Mouse (Mus musculus): ENCODE data around the gene Prm1. TPM values are rescaled to one million over a fixed set of nuclear protein-coding genes. Genes with fewer than 3 reads are reported as not detected.

Gene Prm1
- polyA plus RNA-seq, 1 experiment from 2014 or later: not detected

GRCm38 (mm10) chr16:10770531-10771325, 34.9 kb downstream of the Prm1 start:
- H3K4me2 ChIP-seq (ENCODE audit: low read length): no peak overlapping the region
- WGBS: 52% methylated on average over 4 of the region's 4 CpGs
- H3K9me3 ChIP-seq (ENCODE audit: control insufficient read depth, low read length): no peaks in the 10 kb centered on the region
- H3K27ac ChIP-seq (replicated peaks in 1 of 2; ENCODE audit: control insufficient read depth in 1 of 2, insufficient read depth in 1 of 2, low read depth in 2 of 2, low read length in 2 of 2): no peak overlapping the region
- H3K4me3 ChIP-seq (ENCODE audit: control insufficient read depth in 1 of 2, insufficient read depth in 1 of 2, low read depth in 1 of 2, low read length in 2 of 2): no peak overlapping the region
- no peaks in the 10 kb centered on the region for H3K36me3 ChIP-seq (ENCODE audit: control insufficient read depth, insufficient read depth, low read length)
- no peak for ATAC-seq (ENCODE audit: insufficient number of reproducible peaks, insufficient read depth, low FRiP score, low read depth)
- H3K9ac ChIP-seq (ENCODE audit: low read length): no peak overlapping the region
- H3K4me1 ChIP-seq (ENCODE audit: control insufficient read depth in 2 of 2, insufficient read depth in 2 of 2, low read length in 2 of 2): peaks cover 4 to 12% of the 10 kb centered on the region in 2 experiments; a peak in 2 of 4 replicates
- H3K27me3 ChIP-seq (ENCODE audit: control insufficient read depth, insufficient read depth, low read length): no peaks in the 10 kb centered on the region

DNA sequence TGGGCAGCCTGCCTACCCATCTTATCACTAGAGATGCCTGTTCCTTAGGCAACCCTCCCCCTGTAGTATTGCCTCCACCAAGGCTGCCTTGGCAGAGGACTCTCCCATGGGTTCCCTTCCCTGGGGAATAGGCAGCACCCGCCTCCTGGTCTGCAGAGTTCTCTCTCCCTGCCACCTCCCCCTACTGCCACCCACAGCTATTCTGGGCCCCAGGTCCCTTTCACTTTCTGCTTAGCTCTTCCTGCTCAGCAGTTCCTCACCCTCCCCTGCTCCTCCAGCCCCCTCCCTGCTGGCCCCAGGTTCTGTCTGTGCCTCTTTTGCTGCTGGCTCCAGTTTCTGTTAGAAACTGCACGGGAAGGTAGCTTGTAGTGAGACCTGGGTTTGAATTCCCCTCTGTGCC, 36.0 kb downstream of the Prm1 start:
- no peak overlapping the region for H3K4me3 ChIP-seq (ENCODE audit: control insufficient read depth in 1 of 2, insufficient read depth in 1 of 2, low read depth in 1 of 2, low read length in 2 of 2)
- ATAC-seq (ENCODE audit: insufficient number of reproducible peaks, insufficient read depth, low FRiP score, low read depth): no peak
- H3K36me3 ChIP-seq (ENCODE audit: control insufficient read depth, insufficient read depth, low read length): no peaks in the 10 kb centered on the region
- no peak overlapping the region for H3K9ac ChIP-seq (ENCODE audit: low read length)
- no peak overlapping the region for H3K27ac ChIP-seq (replicated peaks in 1 of 2; ENCODE audit: control insufficient read depth in 1 of 2, insufficient read depth in 1 of 2, low read depth in 2 of 2, low read length in 2 of 2)
- no peaks in the 10 kb centered on the region for H3K27me3 ChIP-seq (ENCODE audit: control insufficient read depth, insufficient read depth, low read length)
- no peak overlapping the region for H3K4me2 ChIP-seq (ENCODE audit: low read length)
- peaks cover 4 to 12% of the 10 kb centered on the region in 2 experiments; a peak in 2 of 4 replicates for H3K4me1 ChIP-seq (ENCODE audit: control insufficient read depth in 2 of 2, insufficient read depth in 2 of 2, low read length in 2 of 2)
- WGBS: 32% methylated on average over 2 of the region's 2 CpGs
- no peaks in the 10 kb centered on the region for H3K9me3 ChIP-seq (ENCODE audit: control insufficient read depth, low read length)

GRCm38 (mm10) chr16:10768821-10769220, 36.8 kb downstream of the Prm1 start:
- Histone ChIP-seq H3K4me1 (ENCODE audit: control insufficient read depth in 2 of 2, insufficient read depth in 2 of 2, low read length in 2 of 2) (peaks cover 4 to 12% of the 10 kb centered on the region in 2 experiments; a peak in 2 of 4 replicates), H3K9ac (ENCODE audit: low read length) (no peak overlapping the region), H3K9me3 (ENCODE audit: control insufficient read depth, low read length) (no peaks in the 10 kb centered on the region), H3K36me3 (ENCODE audit: control insufficient read depth, insufficient read depth, low read length) (no peaks in the 10 kb centered on the region), H3K27ac (replicated peaks in 1 of 2; ENCODE audit: control insufficient read depth in 1 of 2, insufficient read depth in 1 of 2, low read depth in 2 of 2, low read length in 2 of 2) (no peak overlapping the region), H3K4me2 (ENCODE audit: low read length) (no peak overlapping the region), H3K4me3 (ENCODE audit: control insufficient read depth in 1 of 2, insufficient read depth in 1 of 2, low read depth in 1 of 2, low read length in 2 of 2) (no peak overlapping the region), H3K27me3 (ENCODE audit: control insufficient read depth, insufficient read depth, low read length) (no peaks in the 10 kb centered on the region)
- no peak for ATAC-seq (ENCODE audit: insufficient number of reproducible peaks, insufficient read depth, low FRiP score, low read depth)
- WGBS: 55% methylated on average over 9 of the region's 9 CpGs

DNA sequence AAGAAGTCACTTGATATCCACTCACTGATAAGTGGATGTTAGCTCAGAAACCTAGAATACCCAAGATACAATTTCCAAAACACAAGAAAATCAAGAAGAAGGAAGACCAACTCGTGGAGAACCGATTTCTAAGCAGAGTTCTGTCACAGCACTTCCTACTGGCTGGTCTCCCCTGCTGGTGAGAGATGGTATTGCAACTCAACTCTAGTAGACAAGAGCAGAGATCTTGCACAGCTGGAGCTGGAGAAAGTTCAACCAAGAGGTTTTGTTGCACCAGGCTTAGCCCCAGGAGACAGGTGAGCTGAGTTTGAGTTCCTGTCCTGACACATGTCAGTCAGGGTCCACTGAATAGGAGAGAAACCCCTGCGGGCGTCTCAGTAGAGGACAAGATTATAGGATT, 38.5 kb downstream of the Prm1 start:
- Histone ChIP-seq H3K9ac (ENCODE audit: low read length) (no peak overlapping the region), H3K36me3 (ENCODE audit: control insufficient read depth, insufficient read depth, low read length) (no peaks in the 10 kb centered on the region), H3K4me2 (ENCODE audit: low read length) (no peak overlapping the region), H3K27me3 (ENCODE audit: control insufficient read depth, insufficient read depth, low read length) (0 out of 2 replicates have a peak, but pooled peaks cover 2% of the 10 kb centered on the region), H3K4me3 (ENCODE audit: control insufficient read depth in 1 of 2, insufficient read depth in 1 of 2, low read depth in 1 of 2, low read length in 2 of 2) (no peak overlapping the region), H3K9me3 (ENCODE audit: control insufficient read depth, low read length) (no peaks in the 10 kb centered on the region), H3K4me1 (ENCODE audit: control insufficient read depth in 2 of 2, insufficient read depth in 2 of 2, low read length in 2 of 2) (peaks cover 4 to 12% of the 10 kb centered on the region in 2 experiments; a peak in 2 of 4 replicates), H3K27ac (replicated peaks in 1 of 2; ENCODE audit: control insufficient read depth in 1 of 2, insufficient read depth in 1 of 2, low read depth in 2 of 2, low read length in 2 of 2) (no peak overlapping the region)
- 38% methylated on average over 4 of the region's 4 CpGs for WGBS
- ATAC-seq (ENCODE audit: insufficient number of reproducible peaks, insufficient read depth, low FRiP score, low read depth): no peak

- no peaks in the 10 kb centered on the region for H3K36me3 ChIP-seq (ENCODE audit: control insufficient read depth, insufficient read depth, low read length)
- no peak overlapping the region for H3K9ac ChIP-seq (ENCODE audit: low read length)
- no peak for ATAC-seq (ENCODE audit: insufficient number of reproducible peaks, insufficient read depth, low FRiP score, low read depth)
- H3K4me3 ChIP-seq (ENCODE audit: control insufficient read depth in 1 of 2, insufficient read depth in 1 of 2, low read depth in 1 of 2, low read length in 2 of 2): no peak overlapping the region
- 58% methylated on average over 2 of the region's 2 CpGs for WGBS
- peaks cover 0 to 5% of the 10 kb centered on the region in 2 experiments; a peak in 2 of 4 replicates for H3K4me1 ChIP-seq (ENCODE audit: control insufficient read depth in 2 of 2, insufficient read depth in 2 of 2, low read length in 2 of 2)
- H3K4me2 ChIP-seq (ENCODE audit: low read length): no peak overlapping the region
- 0 out of 2 replicates have a peak, but pooled peaks cover 3% of the 10 kb centered on the region for H3K27me3 ChIP-seq (ENCODE audit: control insufficient read depth, insufficient read depth, low read length)
- no peak overlapping the region for H3K27ac ChIP-seq (replicated peaks in 1 of 2; ENCODE audit: control insufficient read depth in 1 of 2, insufficient read depth in 1 of 2, low read depth in 2 of 2, low read length in 2 of 2)
- H3K9me3 ChIP-seq (ENCODE audit: control insufficient read depth, low read length): no peaks in the 10 kb centered on the region
These were observed 41.3 kb downstream of the Prm1 start for GRCm38 (mm10) chr16:10764323-10764722.

- H3K36me3 ChIP-seq (ENCODE audit: control insufficient read depth, insufficient read depth, low read length): no peaks in the 10 kb centered on the region
- 53% methylated on average over 6 of the region's 6 CpGs for WGBS
These were observed 41.9 kb downstream of the Prm1 start for GRCm38 (mm10) chr16:10763540-10764264.

DNA sequence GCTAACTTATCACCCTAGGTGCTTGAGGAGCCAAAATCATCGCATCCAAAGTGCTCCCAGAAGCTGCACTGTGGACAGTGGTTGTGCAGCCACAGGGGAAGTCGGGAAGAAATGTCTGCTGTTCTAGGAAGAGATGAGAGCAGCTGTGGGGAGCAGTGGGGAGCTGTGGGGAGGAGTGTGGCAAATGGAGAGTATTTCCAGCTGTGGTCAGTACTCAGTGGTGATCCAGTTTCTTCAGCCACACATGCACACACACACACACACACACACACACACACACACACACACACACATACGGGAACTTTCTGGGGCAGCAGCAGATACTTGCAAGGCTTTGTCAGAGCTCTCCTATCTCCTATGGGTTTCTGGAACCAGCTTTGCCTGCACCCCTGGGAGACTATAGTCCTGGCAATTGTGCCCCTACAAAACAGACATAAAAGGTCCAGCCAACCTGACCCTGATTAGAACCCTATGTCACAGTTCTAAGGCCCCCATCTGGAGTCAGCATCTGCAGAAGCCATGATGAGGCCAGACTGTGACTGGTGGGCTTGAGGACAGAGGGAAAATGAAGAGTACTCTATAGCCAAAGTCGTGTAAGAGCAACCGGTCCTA, 43.0 kb downstream of the Prm1 start:
- no peaks in the 10 kb centered on the region for H3K9me3 ChIP-seq (ENCODE audit: control insufficient read depth, low read length)
- H3K4me3 ChIP-seq (ENCODE audit: control insufficient read depth in 1 of 2, insufficient read depth in 1 of 2, low read depth in 1 of 2, low read length in 2 of 2): no peak overlapping the region
- H3K36me3 ChIP-seq (ENCODE audit: control insufficient read depth, insufficient read depth, low read length): no peaks in the 10 kb centered on the region
- H3K9ac ChIP-seq (ENCODE audit: low read length): no peak overlapping the region
- no peak for ATAC-seq (ENCODE audit: insufficient number of reproducible peaks, insufficient read depth, low FRiP score, low read depth)
- 75% methylated on average over 5 of the region's 5 CpGs for WGBS
- H3K27me3 ChIP-seq (ENCODE audit: control insufficient read depth, insufficient read depth, low read length): 0 out of 2 replicates have a peak, but pooled peaks cover 3% of the 10 kb centered on the region
- H3K4me1 ChIP-seq (ENCODE audit: control insufficient read depth in 2 of 2, insufficient read depth in 2 of 2, low read length in 2 of 2): peaks cover 0 to 5% of the 10 kb centered on the region in 2 experiments; a peak in 2 of 4 replicates
- no peak overlapping the region for H3K27ac ChIP-seq (replicated peaks in 1 of 2; ENCODE audit: control insufficient read depth in 1 of 2, insufficient read depth in 1 of 2, low read depth in 2 of 2, low read length in 2 of 2)
- no peak overlapping the region for H3K4me2 ChIP-seq (ENCODE audit: low read length)

More at GRCm38 (mm10) chr16:10763540-10764264, 41.9 kb downstream of the Prm1 start:
- no peak overlapping the region for H3K4me2 ChIP-seq (ENCODE audit: low read length)
- no peak overlapping the region for H3K9ac ChIP-seq (ENCODE audit: low read length)
- no peak overlapping the region for H3K27ac ChIP-seq (replicated peaks in 1 of 2; ENCODE audit: control insufficient read depth in 1 of 2, insufficient read depth in 1 of 2, low read depth in 2 of 2, low read length in 2 of 2)
- H3K27me3 ChIP-seq (ENCODE audit: control insufficient read depth, insufficient read depth, low read length): 0 out of 2 replicates have a peak, but pooled peaks cover 3% of the 10 kb centered on the region
- peaks cover 0 to 5% of the 10 kb centered on the region in 2 experiments; a peak in 2 of 4 replicates for H3K4me1 ChIP-seq (ENCODE audit: control insufficient read depth in 2 of 2, insufficient read depth in 2 of 2, low read length in 2 of 2)
- H3K9me3 ChIP-seq (ENCODE audit: control insufficient read depth, low read length): no peaks in the 10 kb centered on the region
- no peak overlapping the region for H3K4me3 ChIP-seq (ENCODE audit: control insufficient read depth in 1 of 2, insufficient read depth in 1 of 2, low read depth in 1 of 2, low read length in 2 of 2)
- no peak for ATAC-seq (ENCODE audit: insufficient number of reproducible peaks, insufficient read depth, low FRiP score, low read depth)

Data from heart, embryonic 14.5 days (tissue).